Mouse (Mus musculus): ENCODE data around the gene Clca2.
"Not testable (repeated sequence)": the region's sequence is repeated elsewhere in the genome, so short reads cannot be mapped to it uniquely, and the experiment has no call there.

Clca2 gene

GRCm38 (mm10) chr3:145086180-145086579 lies 13.1 kb downstream of the Clca2 start:
- no peak for DNase-seq (ENCODE audit: low spot score in 2 of 2)

- DNase-seq (ENCODE audit: low spot score in 2 of 2): no peak
These were observed 16.2 kb downstream of the Clca2 start for GRCm38 (mm10) chr3:145083081-145083480.

- no peak for DNase-seq (ENCODE audit: low spot score in 2 of 2)
These were observed 18.3 kb downstream of the Clca2 start for GRCm38 (mm10) chr3:145080904-145081303.

- DNase-seq (ENCODE audit: low spot score in 2 of 2): no peak
These were observed 20.8 kb downstream of the Clca2 start for GRCm38 (mm10) chr3:145078405-145078804.

- DNase-seq (ENCODE audit: low spot score in 2 of 2): no peak
These were observed 26.9 kb downstream of the Clca2 start for GRCm38 (mm10) chr3:145072339-145072738.

- no peak for DNase-seq (ENCODE audit: low spot score in 2 of 2)
These were observed 30.3 kb downstream of the Clca2 start for GRCm38 (mm10) chr3:145068964-145069363.

- DNase-seq (ENCODE audit: low spot score in 2 of 2): not testable (repeated sequence)
These were observed 44.1 kb downstream of the Clca2 start for GRCm38 (mm10) chr3:145055138-145055537.

- DNase-seq (ENCODE audit: low spot score in 2 of 2): no peak
These were observed 49.4 kb downstream of the Clca2 start for GRCm38 (mm10) chr3:145049820-145050219.

- DNase-seq (ENCODE audit: low spot score in 2 of 2): no peak
These were observed 60.4 kb downstream of the Clca2 start for GRCm38 (mm10) chr3:145038813-145039212.

- DNase-seq (ENCODE audit: low spot score in 2 of 2): no peak
These were observed 66.6 kb downstream of the Clca2 start, which contains the start of gene Clca1 for GRCm38 (mm10) chr3:145032676-145033075. TSS of gene Clca1 (minus strand) at chr3:145032776.

- DNase-seq (ENCODE audit: low spot score in 2 of 2): no peak
These were observed 71.2 kb downstream of the Clca2 start for GRCm38 (mm10) chr3:145028036-145028435.

GRCm38 (mm10) chr3:145026750-145027149 lies 72.5 kb downstream of the Clca2 start:
- peak; percentile 25 to 52 for DNase-seq (ENCODE audit: low spot score in 2 of 2)
